Mouse (Mus musculus) intestine, embryonic 16.5 days (tissue): ENCODE data around the gene Mboat2. TPM values are rescaled to one million over a fixed set of nuclear protein-coding genes. Genes with fewer than 3 reads are reported as not detected.

Source experiments
- ATAC-seq: fragments of 200-750 bp; cut with Nextera tagmentation; 2 replicates; pipeline ENCODE4 v1.8.0; 2017; ENCODE audit warnings: moderate TSS enrichment, moderate library complexity
- H3K27ac ChIP-seq: fragments of 300-500 bp; sonication (generic); 2 replicates; pipeline ENCODE4 v1.5.1; 2014; ENCODE audit warnings: mild to moderate bottlenecking, low read length
- H3K27me3 ChIP-seq: fragments of 300-500 bp; sonication (generic); replicated peaks from 2 replicates; pipeline ENCODE4 v1.6.1; 2014; ENCODE audit warnings: low read length, control low read depth, mixed read lengths; ENCODE audit not compliant: control insufficient read depth, insufficient read depth
- H3K36me3 ChIP-seq: fragments of 300-500 bp; sonication (generic); 2 replicates; pipeline ENCODE4 v1.6.1; 2014; ENCODE audit warnings: low read length, control low read depth; ENCODE audit not compliant: control insufficient read depth, insufficient read depth
- H3K4me1 ChIP-seq: fragments of 300-500 bp; sonication (generic); 2 replicates; pipeline ENCODE4 v1.6.1; 2014; ENCODE audit warnings: low read length, control low read depth, mixed read lengths; ENCODE audit not compliant: control insufficient read depth, insufficient read depth
- H3K4me2 ChIP-seq: fragments of 300-500 bp; sonication (generic); 2 replicates; pipeline ENCODE4 v1.6.1; 2014; ENCODE audit warnings: low read depth, low read length, control low read depth
- H3K4me3 ChIP-seq: fragments of 300-500 bp; sonication (generic); 2 replicates; pipeline ENCODE4 v1.5.1; 2014; ENCODE audit warnings: mild to moderate bottlenecking, low read length
- H3K9ac ChIP-seq: fragments of 300-500 bp; sonication (generic); 2 replicates; pipeline ENCODE4 v1.6.1; 2014; ENCODE audit warnings: low read depth, low read length
- H3K9me3 ChIP-seq: fragments of 300-500 bp; sonication (generic); 2 replicates; pipeline ENCODE4 v1.6.1; 2016; ENCODE audit warnings: low read length, control low read depth; ENCODE audit not compliant: control insufficient read depth
- WGBS: fragments of 180-500 bp; shearing (Covaris S2); extraction: QIAGEN DNeasy Blood & Tissue Kit; methylation state at CpG from one replicate; pipeline ENCODE4 v1.1.7; 2014; 5-methylcytosine and 5-hydroxymethylcytosine counted together
- polyA plus RNA-seq: library from polyadenylated mRNA; unstranded; fragments of >200 nt; fragmentation: Nextera tagmentation; extraction: Ambion mirVana; gene quantifications from 2 replicates; pipeline ENCODE4 v1.2.1, GENCODE M21; 2015

Mboat2 gene
- polyA plus RNA-seq, 1 experiment from 2014 or later = 19.5 TPM

- H3K9ac ChIP-seq = no peak overlapping the region
- no peak overlapping the region for H3K27ac ChIP-seq
- no peak overlapping the region for H3K4me2 ChIP-seq
- H3K36me3 ChIP-seq = no peaks in the 10 kb centered on the region
- H3K9me3 ChIP-seq = no peaks in the 10 kb centered on the region
- no peak for ATAC-seq
- no peaks in the 10 kb centered on the region for H3K4me1 ChIP-seq
- WGBS = 84% methylated on average over 11 of the region's 11 CpGs
- no peak overlapping the region for H3K4me3 ChIP-seq
- no peaks in the 10 kb centered on the region for H3K27me3 ChIP-seq
Measured at GRCm38 (mm10) chr12:24962362-24962967, 131.8 kb downstream of the Mboat2 start.

- no peaks in the 10 kb centered on the region for H3K36me3 ChIP-seq
- H3K27ac ChIP-seq = no peak overlapping the region
- no peak overlapping the region for H3K4me2 ChIP-seq
- no peaks in the 10 kb centered on the region for H3K27me3 ChIP-seq
- ATAC-seq = no peak
- no peaks in the 10 kb centered on the region for H3K4me1 ChIP-seq
- no peak overlapping the region for H3K9ac ChIP-seq
- H3K4me3 ChIP-seq = no peak overlapping the region
- WGBS = 68% methylated on average over 13 of the region's 13 CpGs
- H3K9me3 ChIP-seq = no peaks in the 10 kb centered on the region
Measured at GRCm38 (mm10) chr12:24963393-24964022, 132.8 kb downstream of the Mboat2 start.

GRCm38 (mm10) chr12:24965406-24965805 is 134.7 kb downstream of the Mboat2 start:
- no peak overlapping the region for H3K27ac ChIP-seq
- ATAC-seq = no peak
- H3K4me3 ChIP-seq = no peak overlapping the region
- H3K9ac ChIP-seq = no peak overlapping the region
- H3K27me3 ChIP-seq = no peaks in the 10 kb centered on the region
- no peaks in the 10 kb centered on the region for H3K4me1 ChIP-seq
- WGBS = 73% methylated on average over 6 of the region's 6 CpGs
- H3K4me2 ChIP-seq = no peak overlapping the region
- H3K9me3 ChIP-seq = no peaks in the 10 kb centered on the region
- no peaks in the 10 kb centered on the region for H3K36me3 ChIP-seq

- WGBS = 92% methylated on average over 2 of the region's 2 CpGs
- no peaks in the 10 kb centered on the region for H3K9me3 ChIP-seq
- no peak for ATAC-seq
Measured at GRCm38 (mm10) chr12:24966046-24966445, 135.4 kb downstream of the Mboat2 start.

GRCm38 (mm10) chr12:24971490-24972200 is 141.0 kb downstream of the Mboat2 start:
- Histone ChIP-seq H3K4me3 (no peak overlapping the region), H3K27me3 (no peaks in the 10 kb centered on the region), H3K36me3 (no peaks in the 10 kb centered on the region), H3K9ac (no peak overlapping the region), H3K4me2 (no peak overlapping the region), H3K4me1 (peaks cover 5% of the 10 kb centered on the region), H3K9me3 (no peaks in the 10 kb centered on the region), H3K27ac (no peak overlapping the region)
- no peak for ATAC-seq
- 80% methylated on average over 5 of the region's 5 CpGs for WGBS

More at GRCm38 (mm10) chr12:24966046-24966445, 135.4 kb downstream of the Mboat2 start:
- H3K27ac ChIP-seq = no peak overlapping the region
- no peaks in the 10 kb centered on the region for H3K36me3 ChIP-seq
- no peaks in the 10 kb centered on the region for H3K4me1 ChIP-seq
- no peaks in the 10 kb centered on the region for H3K27me3 ChIP-seq
- no peak overlapping the region for H3K4me3 ChIP-seq
- no peak overlapping the region for H3K4me2 ChIP-seq
- H3K9ac ChIP-seq = no peak overlapping the region

- no peak for ATAC-seq
- 69% methylated on average over 8 of the region's 8 CpGs for WGBS
- H3K9ac ChIP-seq = no peak overlapping the region
- peaks cover 5% of the 10 kb centered on the region for H3K4me1 ChIP-seq
- no peak overlapping the region for H3K4me2 ChIP-seq
- no peak overlapping the region for H3K4me3 ChIP-seq
- no peaks in the 10 kb centered on the region for H3K9me3 ChIP-seq
- no peaks in the 10 kb centered on the region for H3K27me3 ChIP-seq
- H3K36me3 ChIP-seq = no peaks in the 10 kb centered on the region
- no peak overlapping the region for H3K27ac ChIP-seq
Measured at GRCm38 (mm10) chr12:24972371-24973350, 142.0 kb downstream of the Mboat2 start.

- Histone ChIP-seq H3K9ac (no peak overlapping the region), H3K4me3 (no peak overlapping the region), H3K9me3 (no peaks in the 10 kb centered on the region), H3K27ac (no peak overlapping the region), H3K36me3 (no peaks in the 10 kb centered on the region), H3K27me3 (no peaks in the 10 kb centered on the region), H3K4me2 (no peak overlapping the region), H3K4me1 (peaks cover 5% of the 10 kb centered on the region)
- 63% methylated on average over 5 of the region's 5 CpGs for WGBS
- no peak for ATAC-seq
Measured at GRCm38 (mm10) chr12:24973586-24973985, 142.9 kb downstream of the Mboat2 start.

GRCm38 (mm10) chr12:24974446-24975114 is 143.9 kb downstream of the Mboat2 start, which contains the start of gene Kidins220:
Gene Kidins220, plus strand, starts transcription at chr12:24974925.
- Histone ChIP-seq H3K9ac (peak within 1 kb of the TSS; percentile 83), H3K4me2 (peak within 1 kb of the TSS; percentile 54), H3K9me3 (no peaks in the 10 kb centered on the region), H3K27ac (peak within 1 kb of the TSS; percentile 92), H3K4me3 (peak within 1 kb of the TSS; percentile 83), H3K27me3 (no peaks in the 10 kb centered on the region), H3K4me1 (peaks cover 5% of the 10 kb centered on the region), H3K36me3 (no peaks in the 10 kb centered on the region)
- 12% methylated on average over 29 of the region's 29 CpGs for WGBS
- ATAC-seq = peak; percentile 92
